Mouse (Mus musculus) large intestine, adult 2 months (tissue): Measurements from ENCODE around the gene Traf3ip1. TPM values are rescaled to one million over a fixed set of nuclear protein-coding genes. Genes with fewer than 3 reads are reported as not detected.
A peak's percentile ranks its signal among the peaks of the same experiment; 100 is the strongest.

Source experiments
- DNase-seq: peaks from one replicate; pipeline ENCODE4 v3.0.0-alpha.2; 2012; ENCODE audit warnings: low read depth, low spot score
- WGBS: fragments of 180-500 bp; shearing (Covaris S2); methylation state at CpG from one replicate; pipeline ENCODE4 v1.1.7; 2018; 5-methylcytosine and 5-hydroxymethylcytosine counted together
- polyA plus RNA-seq: library from polyadenylated mRNA; depleted of rRNA; stranded (reverse); fragments of >200 nt; gene quantifications from 2 replicates; pipeline ENCODE4 v1.2.3, GENCODE M21; 2012; rRNA removed

The Traf3ip1 gene
- 4.5 and 5.3 TPM in 2 replicates for polyA plus RNA-seq

DNA sequence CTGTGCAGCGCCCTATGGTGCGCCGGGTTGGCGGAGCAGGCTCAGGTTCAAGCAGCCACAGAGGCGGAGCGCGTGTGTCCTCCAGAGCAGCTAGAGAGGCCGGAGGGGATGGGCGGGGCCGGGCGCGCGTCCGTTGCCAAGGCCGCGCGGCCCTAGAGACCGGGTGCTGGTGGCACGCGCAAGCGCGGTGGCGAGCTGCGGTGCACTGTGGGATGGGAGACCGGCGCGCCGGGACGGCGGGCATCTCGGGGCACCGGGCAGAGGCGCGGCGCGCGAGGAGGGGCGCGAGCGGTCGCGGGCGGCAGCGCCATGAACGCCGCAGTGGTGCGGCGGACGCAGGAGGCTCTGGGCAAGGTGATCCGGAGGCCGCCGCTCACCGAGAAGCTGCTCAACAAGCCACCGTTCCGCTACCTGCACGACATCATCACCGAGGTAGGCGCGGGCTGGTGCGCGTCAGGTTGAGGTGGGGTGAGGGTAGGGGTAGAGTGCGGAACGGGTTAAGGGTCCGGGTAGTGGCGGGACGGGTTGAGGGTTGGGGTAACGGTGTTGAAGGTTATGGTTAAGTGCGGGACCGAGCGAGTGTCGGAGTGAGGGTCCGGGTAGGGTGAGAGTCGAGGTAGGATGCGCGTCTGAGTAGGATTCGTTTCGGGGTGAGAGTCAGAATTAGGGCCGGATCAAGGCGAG lies at the start of gene Traf3ip1:
Traf3ip1 (plus strand) TSS at position 191 of the 684 bp plus-strand sequence.
- DNase-seq: peak; percentile 67
- WGBS: under 1% methylated on average over 79 of the region's 79 CpGs

DNA sequence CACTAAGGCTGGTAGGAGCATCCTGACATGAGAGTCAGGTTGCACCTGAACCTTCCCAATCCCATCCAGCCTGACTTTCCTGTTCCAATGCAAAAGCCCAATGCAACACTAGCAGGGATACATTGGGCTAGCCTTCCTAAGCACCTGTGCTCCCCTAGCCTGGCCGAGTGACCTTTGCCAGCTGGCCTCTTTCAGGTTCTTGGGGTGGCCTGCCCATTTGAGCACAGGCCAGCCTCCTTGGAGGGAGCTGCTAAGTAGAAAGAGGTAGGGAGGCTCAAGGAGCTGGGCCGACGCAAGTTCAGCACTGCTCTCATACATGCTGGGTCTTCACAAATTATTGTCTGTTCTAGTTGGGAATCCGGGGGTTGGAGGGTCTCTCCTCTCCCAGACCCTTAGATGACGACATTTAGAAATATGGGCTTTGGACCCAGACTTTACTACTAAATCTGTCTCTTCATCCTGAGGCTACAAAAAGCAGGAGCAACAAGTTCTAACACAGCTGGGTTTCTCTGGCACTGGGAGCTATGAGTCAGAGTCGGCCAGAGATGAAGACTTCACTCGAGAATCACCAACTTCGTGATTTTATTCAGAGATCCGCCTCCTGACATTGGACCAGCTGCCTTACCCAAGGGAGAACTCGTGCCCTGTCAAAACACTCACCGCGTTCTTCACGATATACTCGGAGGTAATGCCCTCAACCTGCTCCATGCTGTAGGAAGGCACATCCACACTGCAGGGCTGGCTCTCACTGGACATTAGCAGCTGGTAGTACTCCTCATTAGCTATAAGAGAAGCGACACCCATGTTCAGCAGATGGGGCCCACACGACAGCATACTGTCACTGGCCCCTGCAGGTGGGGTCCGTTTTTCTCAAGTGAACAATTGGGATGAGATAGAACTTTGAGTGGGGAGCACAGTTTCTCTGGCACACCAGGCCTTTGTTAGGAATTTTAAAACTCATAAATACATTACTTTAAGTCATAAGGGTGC lies 49.3 kb upstream of the Traf3ip1 start:
- WGBS: 76% methylated on average over 17 of the region's 17 CpGs
- DNase-seq: no peak

DNA sequence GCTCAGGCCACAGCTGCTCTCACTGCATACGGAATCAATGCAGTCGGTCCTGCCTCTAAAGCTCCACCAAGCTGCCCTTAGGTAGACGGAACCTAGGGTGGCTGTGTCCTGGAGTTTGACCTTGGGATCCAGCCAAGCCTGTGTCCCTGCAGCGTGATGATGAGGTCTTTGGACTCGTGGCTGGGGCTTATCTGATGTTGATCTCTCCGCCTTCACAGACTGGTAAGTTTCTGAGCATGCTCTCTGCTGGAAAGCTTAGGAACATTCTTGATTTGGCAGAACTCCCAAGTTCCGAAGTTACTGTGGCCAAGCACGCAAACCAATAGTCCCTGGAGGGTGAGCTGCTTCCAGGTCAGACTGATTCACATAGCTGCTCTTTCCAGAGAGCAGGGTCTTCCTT lies 48.4 kb upstream of the Traf3ip1 start:
- no peak for DNase-seq

GRCm38 (mm10) chr1:91446511-91446910 lies 47.9 kb upstream of the Traf3ip1 start:
- 48% methylated on average over 4 of the region's 4 CpGs for WGBS
- DNase-seq: no peak

More for the DNA sequence above, 48.4 kb upstream of the Traf3ip1 start:
- WGBS: 11% methylated on average over 8 of the region's 8 CpGs

DNA sequence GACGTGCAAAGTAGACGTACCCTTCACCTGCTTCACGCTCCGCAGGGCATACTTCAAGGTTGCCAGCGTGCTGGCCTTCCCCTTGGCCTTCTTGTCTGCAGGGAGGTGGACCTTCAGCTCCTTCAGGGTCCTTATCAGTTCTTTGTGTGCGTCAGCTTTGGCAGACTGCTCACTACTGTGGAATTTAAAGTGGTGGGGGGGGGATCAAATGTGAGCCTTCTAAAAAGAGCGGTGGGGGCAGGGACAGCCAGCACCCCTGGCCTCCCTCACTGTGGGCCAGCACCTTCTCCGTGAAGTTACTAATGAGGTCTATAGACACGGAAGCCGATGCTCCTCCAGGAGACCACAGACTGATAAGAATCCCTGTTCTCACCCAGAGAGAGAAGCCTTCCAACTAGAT lies 45.8 kb upstream of the Traf3ip1 start:
- WGBS: 97% methylated on average over 10 of the region's 10 CpGs
- no peak for DNase-seq

- no peak for DNase-seq
- WGBS: 72% methylated on average over 5 of the region's 5 CpGs
Measured at GRCm38 (mm10) chr1:91450851-91451250, 43.6 kb upstream of the Traf3ip1 start.

DNA sequence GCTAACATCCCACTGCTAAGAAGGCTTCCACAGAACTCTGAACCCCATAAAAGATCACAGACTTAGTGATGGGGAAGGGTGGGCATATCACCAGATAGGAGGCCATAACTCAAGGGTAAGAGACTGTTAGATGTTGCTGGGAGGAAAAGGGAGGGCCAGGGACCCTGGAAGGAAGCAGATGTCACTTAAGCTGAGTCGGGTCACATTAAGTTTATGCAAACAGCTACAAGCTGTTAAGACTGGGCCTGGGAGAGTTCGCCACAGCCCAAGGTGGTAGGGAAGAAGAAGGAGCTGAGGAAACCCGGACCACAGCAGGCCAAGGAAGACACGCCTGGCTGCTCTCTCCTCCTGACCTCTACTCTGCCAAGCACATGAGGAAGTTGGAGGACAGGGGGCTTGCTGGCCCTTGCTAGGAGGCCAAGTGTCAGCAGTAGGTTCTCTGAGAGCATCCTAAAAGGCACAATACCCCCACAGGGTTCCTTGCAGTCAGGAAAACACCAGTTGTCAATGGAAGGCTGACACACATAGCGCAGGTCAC lies 42.8 kb upstream of the Traf3ip1 start:
- 47% methylated on average over 5 of the region's 5 CpGs for WGBS
- DNase-seq: no peak

- no peak for DNase-seq
- 31% methylated on average over 9 of the region's 9 CpGs for WGBS
Measured at GRCm38 (mm10) chr1:91453932-91454331, 40.5 kb upstream of the Traf3ip1 start.

GRCm38 (mm10) chr1:91454366-91454765 lies 40.1 kb upstream of the Traf3ip1 start:
- DNase-seq: no peak
- 38% methylated on average over 3 of the region's 3 CpGs for WGBS

- no peak for DNase-seq
- WGBS: 59% methylated on average over 3 of the region's 3 CpGs
Measured at GRCm38 (mm10) chr1:91454927-91455326, 39.5 kb upstream of the Traf3ip1 start.

DNA sequence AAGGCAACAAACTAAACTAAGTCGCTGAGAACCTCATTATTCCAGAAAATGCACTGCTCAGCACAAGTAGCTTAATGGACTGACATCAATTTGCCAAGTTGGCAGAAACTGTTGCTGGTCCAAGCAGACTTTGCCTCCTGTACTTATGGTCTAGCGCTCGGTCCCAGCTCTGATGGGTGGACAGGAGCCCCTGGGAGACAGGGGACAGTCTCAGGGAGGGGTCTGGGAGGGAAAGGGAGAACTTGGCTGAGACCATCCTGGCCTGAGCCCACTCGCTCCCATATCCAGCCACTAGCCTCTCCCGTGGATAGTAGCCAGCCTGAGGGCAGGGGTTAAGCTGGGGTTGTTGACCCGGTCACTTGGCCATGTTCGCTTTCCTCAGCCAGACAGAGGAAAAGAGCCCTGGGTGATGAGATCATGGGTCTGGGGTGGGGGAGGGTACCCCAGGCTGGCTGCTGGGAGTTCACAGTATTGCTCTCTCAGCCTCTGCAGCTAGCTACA lies 38.7 kb upstream of the Traf3ip1 start:
- no peak for DNase-seq
- WGBS: 4% methylated on average over 7 of the region's 7 CpGs

DNA sequence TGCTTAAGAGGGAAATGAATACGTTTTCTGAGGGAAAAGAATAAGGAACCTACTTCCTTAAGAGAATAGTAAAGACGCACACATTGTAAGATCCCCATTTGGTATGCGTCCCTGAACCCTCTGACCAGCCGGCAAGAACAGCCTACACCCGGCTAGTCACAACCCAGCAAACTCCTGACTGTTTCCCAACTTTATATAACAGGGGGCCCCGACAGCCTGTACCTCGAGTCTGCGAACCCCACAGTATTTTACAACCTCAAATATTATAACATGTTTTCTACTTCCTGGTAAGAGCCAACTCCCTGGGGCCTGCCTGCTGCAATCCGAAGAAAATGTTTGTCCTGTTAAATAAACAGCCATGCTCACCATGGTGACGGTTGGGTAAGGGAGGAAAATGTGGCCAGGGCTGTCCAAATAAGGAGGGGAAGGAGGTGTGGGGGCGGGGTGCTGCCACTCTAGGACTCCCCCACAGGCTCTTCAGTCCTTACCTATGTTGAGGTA lies 38.1 kb upstream of the Traf3ip1 start:
- no peak for DNase-seq
- 3% methylated on average over 11 of the region's 11 CpGs for WGBS

DNA sequence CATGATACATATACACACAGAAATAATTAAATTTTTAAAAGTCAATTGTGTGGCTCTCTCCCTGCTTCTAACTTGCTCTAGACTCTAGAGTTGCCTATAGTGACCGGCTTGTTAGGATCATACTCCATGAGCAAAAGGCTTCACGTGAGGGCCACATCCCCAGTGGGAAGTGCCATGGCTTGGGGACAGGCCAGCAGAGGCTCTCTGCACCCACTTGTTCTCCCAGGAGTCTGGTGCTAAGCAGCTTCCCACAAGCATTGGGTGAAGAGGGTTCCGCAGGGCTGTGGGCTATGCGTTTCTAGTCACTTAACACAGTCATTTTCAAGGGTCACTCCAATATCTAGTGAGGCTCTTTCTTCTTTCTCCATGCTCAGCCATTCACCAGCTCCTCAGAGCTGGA lies 37.3 kb upstream of the Traf3ip1 start:
- WGBS: 38% methylated on average over 4 of the region's 4 CpGs
- DNase-seq: no peak

DNA sequence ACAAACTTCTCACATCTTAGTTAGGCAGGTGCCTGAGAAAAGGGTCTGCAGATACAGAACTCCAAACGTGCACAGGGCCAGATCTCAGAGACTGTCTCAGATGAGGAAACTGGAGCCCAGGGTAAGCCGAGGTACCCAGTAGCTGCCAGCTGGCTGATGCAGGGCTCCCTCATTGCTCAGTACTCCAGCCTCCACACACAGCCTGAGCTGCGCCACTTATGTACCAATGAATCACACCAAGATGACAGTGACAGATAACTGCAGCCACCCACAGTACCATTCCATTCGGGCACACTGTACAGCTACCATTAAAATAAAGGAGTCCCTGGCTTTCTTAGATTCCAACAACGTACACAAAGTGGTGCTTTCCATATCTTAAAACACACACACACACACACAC lies 36.7 kb upstream of the Traf3ip1 start:
- DNase-seq: no peak
- WGBS: 11% methylated on average over 5 of the region's 5 CpGs

DNA sequence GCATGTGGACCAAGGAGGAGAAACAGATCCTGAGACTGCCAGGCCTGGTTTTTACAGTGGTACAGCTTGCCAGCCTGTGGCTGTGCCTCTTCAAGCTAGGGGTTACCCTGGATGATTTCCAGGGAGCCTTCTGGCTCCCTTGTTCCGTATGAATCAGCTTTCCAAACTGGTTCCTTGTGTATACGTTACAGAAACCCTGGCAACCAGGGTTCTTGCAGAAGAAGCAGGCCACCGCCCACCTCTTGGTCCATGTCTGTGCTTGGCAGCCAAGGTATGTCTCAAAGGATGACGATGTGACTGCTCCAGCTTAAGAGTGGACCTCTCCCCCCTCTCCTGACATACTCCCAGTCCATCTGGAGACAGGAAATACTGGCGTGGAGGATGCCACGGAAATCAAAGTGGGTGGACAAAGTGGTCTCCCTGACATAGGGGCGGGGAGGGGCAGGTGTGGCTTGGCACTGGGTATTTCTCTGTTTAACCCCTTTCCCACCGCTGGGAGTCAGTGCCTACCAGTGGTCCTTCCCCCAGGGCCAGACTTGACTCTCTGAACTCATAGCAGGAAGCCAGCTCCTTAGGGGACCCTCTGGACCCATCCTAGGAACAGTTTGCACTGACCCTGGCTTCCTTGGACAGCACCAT lies 36.1 kb upstream of the Traf3ip1 start:
- 4% methylated on average over 8 of the region's 8 CpGs for WGBS
- no peak for DNase-seq

- no peak for DNase-seq
- under 1% methylated on average over 90 of the region's 91 CpGs for WGBS
Measured at GRCm38 (mm10) chr1:91459059-91459809, 35.2 kb upstream of the Traf3ip1 start, which contains the start of gene Per2. Per2 (minus strand) TSS chr1:91459324.

GRCm38 (mm10) chr1:91460069-91460468 lies 34.4 kb upstream of the Traf3ip1 start:
- DNase-seq: no peak
- 15% methylated on average over 7 of the region's 7 CpGs for WGBS

- WGBS: 25% methylated on average over 4 of the region's 4 CpGs
Measured at GRCm38 (mm10) chr1:91460564-91460963, 33.9 kb upstream of the Traf3ip1 start.

More at GRCm38 (mm10) chr1:91460564-91460963, 33.9 kb upstream of the Traf3ip1 start:
- DNase-seq: no peak
